Mouse (Mus musculus) liver, postnatal 0 days (tissue): Measurements from ENCODE around the gene Tmem219.

Experiments used
- CTCF ChIP-seq: sonication (generic); IDR thresholded peaks from 2 replicates; pipeline ENCODE4 v1.5.1; 2016; ENCODE audit warnings: antibody characterized with exemption, low read depth
- EP300 ChIP-seq: IDR thresholded peaks from 2 replicates; pipeline ENCODE4 v1.6.1; 2016; ENCODE audit warnings: antibody characterized with exemption, low read depth, mild to moderate bottlenecking

DNA sequence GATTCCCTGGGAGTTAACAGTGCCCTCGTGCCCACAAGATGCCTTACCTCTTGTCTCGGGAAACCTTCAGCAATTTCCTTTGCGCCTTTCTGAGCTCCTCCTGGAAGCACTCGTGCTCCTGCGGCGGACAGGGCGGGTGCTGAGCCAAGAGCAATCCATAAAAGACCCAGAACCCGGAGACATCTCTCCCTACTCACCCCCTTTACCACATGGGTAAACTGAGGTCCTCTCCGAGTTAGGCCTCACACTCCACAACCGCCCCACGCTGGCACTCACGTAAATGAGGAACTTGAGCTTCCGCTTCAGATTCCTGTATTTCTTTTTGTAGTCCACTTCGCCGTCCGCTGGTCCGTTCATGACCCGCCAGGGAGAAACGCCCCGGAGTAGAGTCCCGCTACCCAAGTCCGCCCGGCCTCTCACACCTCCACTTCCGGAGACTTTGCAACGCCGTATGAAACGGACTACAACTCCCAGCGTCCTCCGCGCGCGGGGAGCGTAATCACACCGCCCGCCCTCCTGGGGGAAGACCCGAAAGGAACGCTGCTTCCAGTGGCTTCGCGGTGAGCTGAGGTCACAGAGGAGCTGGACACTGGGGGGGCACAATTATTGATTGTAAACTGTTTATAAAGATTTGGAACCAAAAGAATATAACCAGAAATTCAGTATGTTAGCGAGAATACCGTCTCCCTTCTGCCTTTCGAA lies 61.1 kb downstream of the Tmem219 start, which contains the start of gene Hirip3:
- TF ChIP-seq CTCF (no peak), EP300 (no peak)
